Mouse (Mus musculus) forebrain, embryonic 10.5 days (tissue): ENCODE data around the gene Igf2bp2. TPM values are rescaled to one million over a fixed set of nuclear protein-coding genes. Genes with fewer than 3 reads are reported as not detected.

Experiments used
- DNase-seq: peaks from one replicate; pipeline ENCODE4 v3.0.0-alpha.2; 2017; ENCODE audit warnings: low spot score; ENCODE audit errors: extremely low spot score
- H3K27ac ChIP-seq: fragments of 300-500 bp; sonication (generic); 2 replicates; pipeline ENCODE4 v1.5.1; 2016; ENCODE audit warnings: mild to moderate bottlenecking
- H3K27me3 ChIP-seq: fragments of 300-500 bp; sonication (generic); 2 replicates; pipeline ENCODE4 v1.6.1; 2016; ENCODE audit warnings: mild to moderate bottlenecking; ENCODE audit not compliant: poor library complexity, severe bottlenecking
- H3K36me3 ChIP-seq: fragments of 300-500 bp; sonication (generic); replicated peaks from 2 replicates; pipeline ENCODE4 v1.6.1; 2016; ENCODE audit warnings: mild to moderate bottlenecking, moderate library complexity
- H3K4me1 ChIP-seq: fragments of 300-500 bp; sonication (generic); 2 replicates; pipeline ENCODE4 v1.6.1; 2016
- H3K4me3 ChIP-seq: fragments of 300-500 bp; sonication (generic); 2 replicates; pipeline ENCODE4 v1.5.1; 2016; ENCODE audit warnings: mild to moderate bottlenecking, moderate library complexity
- H3K9me3 ChIP-seq: fragments of 300-500 bp; sonication (generic); 2 replicates; pipeline ENCODE4 v1.6.1; 2016; ENCODE audit warnings: mild to moderate bottlenecking, moderate library complexity
- WGBS: fragments of 180-500 bp; shearing (Covaris S2); methylation state at CpG from one replicate; pipeline ENCODE4 v1.1.7; 2016; 5-methylcytosine and 5-hydroxymethylcytosine counted together
- polyA plus RNA-seq: library from polyadenylated mRNA; unstranded; fragments of >200 nt; fragmentation: Nextera tagmentation; extraction: Ambion mirVana; gene quantifications from 2 replicates; pipeline ENCODE4 v1.2.1, GENCODE M21; 2016

The Igf2bp2 gene
- polyA plus RNA-seq, 1 experiment from 2014 or later = 161 TPM

- Histone ChIP-seq H3K4me3 (no peak overlapping the region), H3K9me3 (no peaks in the 10 kb centered on the region)
Measured at GRCm38 (mm10) chr16:22118151-22118550, 44.9 kb downstream of the Igf2bp2 start.

DNA sequence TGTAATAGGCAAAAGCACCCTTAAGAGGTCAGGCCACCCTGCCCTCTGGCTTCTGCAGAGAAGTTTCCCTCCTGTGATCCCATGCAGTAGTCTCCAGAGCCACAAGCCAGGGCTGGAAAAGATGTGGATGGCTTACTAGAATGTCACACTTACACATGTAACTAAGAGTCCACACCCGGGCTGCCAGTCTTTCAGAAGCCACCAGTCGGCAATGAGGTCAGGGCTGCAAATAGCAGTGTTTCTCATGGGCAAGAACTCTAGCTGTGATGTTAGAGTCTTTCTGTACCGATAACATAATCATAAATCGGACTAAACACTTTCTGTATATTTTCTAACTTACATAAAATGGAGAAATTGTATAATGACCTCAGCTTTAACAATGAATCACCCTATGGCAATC lies 46.4 kb downstream of the Igf2bp2 start:
- H3K36me3 ChIP-seq = peaks cover 50% of the 10 kb centered on the region
- WGBS = 93% methylated on average over 4 of the region's 4 CpGs

More at GRCm38 (mm10) chr16:22118151-22118550, 44.9 kb downstream of the Igf2bp2 start:
- Histone ChIP-seq H3K4me1 (peaks cover 8% of the 10 kb centered on the region; the same call in 1 of the 2 replicates), H3K27ac (no peak overlapping the region), H3K36me3 (peaks cover 53% of the 10 kb centered on the region), H3K27me3 (no peaks in the 10 kb centered on the region)
- WGBS = 89% methylated on average over 4 of the region's 4 CpGs
- no peak for DNase-seq

DNA sequence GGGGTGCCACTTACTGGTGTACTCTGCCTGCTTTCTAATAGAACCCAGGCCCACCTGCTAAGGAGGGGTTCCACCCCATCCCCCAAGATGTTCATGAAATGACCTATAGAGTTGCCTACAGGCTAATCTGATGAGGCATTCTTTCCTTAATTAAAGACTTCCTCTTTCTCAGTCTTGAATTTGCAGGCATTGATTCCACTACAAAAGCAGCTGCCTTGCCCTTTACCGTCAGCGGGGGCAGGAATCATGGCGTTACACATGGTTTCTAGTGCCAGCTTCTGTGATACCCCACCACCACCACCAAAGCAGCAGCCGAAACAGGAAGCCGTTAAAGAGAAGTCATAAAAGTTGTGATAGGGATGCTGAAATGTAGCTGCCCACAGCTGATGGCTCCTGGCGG lies 47.0 kb downstream of the Igf2bp2 start:
- no peaks in the 10 kb centered on the region for H3K27me3 ChIP-seq
- H3K36me3 ChIP-seq = peaks cover 48% of the 10 kb centered on the region
- no peak for DNase-seq
- H3K9me3 ChIP-seq = no peaks in the 10 kb centered on the region
- no peak overlapping the region for H3K27ac ChIP-seq
- peaks cover 15% of the 10 kb centered on the region; the same call in 1 of the 2 replicates for H3K4me1 ChIP-seq
- WGBS = 89% methylated on average over 6 of the region's 6 CpGs
- no peak overlapping the region for H3K4me3 ChIP-seq

More for the DNA sequence above, 46.4 kb downstream of the Igf2bp2 start:
- no peak overlapping the region for H3K27ac ChIP-seq
- H3K4me1 ChIP-seq = peaks cover 12% of the 10 kb centered on the region; the same call in 1 of the 2 replicates
- no peak for DNase-seq
- H3K4me3 ChIP-seq = no peak overlapping the region
- no peaks in the 10 kb centered on the region for H3K27me3 ChIP-seq
- no peaks in the 10 kb centered on the region for H3K9me3 ChIP-seq

GRCm38 (mm10) chr16:22110036-22110435 lies 53.1 kb downstream of the Igf2bp2 start:
- Histone ChIP-seq H3K4me3 (no peak overlapping the region), H3K27ac (no peak overlapping the region), H3K4me1 (peaks cover 13% of the 10 kb centered on the region), H3K9me3 (no peaks in the 10 kb centered on the region), H3K27me3 (no peaks in the 10 kb centered on the region), H3K36me3 (peaks cover 4% of the 10 kb centered on the region; the same call in 1 of the 2 replicates)
- DNase-seq = no peak
- 58% methylated on average over 1 of the region's 1 CpGs for WGBS

DNA sequence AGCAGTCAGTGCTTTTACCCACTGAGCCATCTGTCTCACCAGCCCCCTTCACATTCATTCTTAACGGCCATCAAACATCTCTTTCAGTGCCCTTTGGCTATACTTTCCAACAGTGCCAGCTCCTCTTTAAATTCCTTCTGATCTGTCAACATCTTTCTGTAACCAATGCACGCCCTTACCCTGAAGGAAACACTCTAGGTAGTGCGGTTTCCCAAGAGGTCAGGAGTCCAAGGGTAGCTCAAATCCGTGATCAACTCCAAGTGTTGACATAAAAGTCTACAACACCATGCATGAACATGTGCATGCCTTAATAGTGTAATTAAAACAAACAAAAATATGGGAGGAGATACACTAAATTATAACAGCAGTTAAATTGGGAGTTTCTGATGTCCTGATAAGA lies 53.9 kb downstream of the Igf2bp2 start:
- no peak overlapping the region for H3K27ac ChIP-seq
- H3K4me3 ChIP-seq = no peak overlapping the region
- H3K4me1 ChIP-seq = peaks cover 13% of the 10 kb centered on the region
- no peak for DNase-seq
- H3K36me3 ChIP-seq = peaks cover 4% of the 10 kb centered on the region; the same call in 1 of the 2 replicates
- H3K27me3 ChIP-seq = no peaks in the 10 kb centered on the region
- no peaks in the 10 kb centered on the region for H3K9me3 ChIP-seq
- 82% methylated on average over 4 of the region's 4 CpGs for WGBS

GRCm38 (mm10) chr16:22107897-22108516 lies 55.1 kb downstream of the Igf2bp2 start:
- H3K27ac ChIP-seq = no peak overlapping the region
- no peak overlapping the region for H3K4me3 ChIP-seq
- no peak for DNase-seq
- peaks cover 7% of the 10 kb centered on the region for H3K36me3 ChIP-seq
- H3K9me3 ChIP-seq = no peaks in the 10 kb centered on the region
- H3K27me3 ChIP-seq = no peaks in the 10 kb centered on the region
- H3K4me1 ChIP-seq = peaks cover 12% of the 10 kb centered on the region
- WGBS = 82% methylated on average over 7 of the region's 7 CpGs

DNA sequence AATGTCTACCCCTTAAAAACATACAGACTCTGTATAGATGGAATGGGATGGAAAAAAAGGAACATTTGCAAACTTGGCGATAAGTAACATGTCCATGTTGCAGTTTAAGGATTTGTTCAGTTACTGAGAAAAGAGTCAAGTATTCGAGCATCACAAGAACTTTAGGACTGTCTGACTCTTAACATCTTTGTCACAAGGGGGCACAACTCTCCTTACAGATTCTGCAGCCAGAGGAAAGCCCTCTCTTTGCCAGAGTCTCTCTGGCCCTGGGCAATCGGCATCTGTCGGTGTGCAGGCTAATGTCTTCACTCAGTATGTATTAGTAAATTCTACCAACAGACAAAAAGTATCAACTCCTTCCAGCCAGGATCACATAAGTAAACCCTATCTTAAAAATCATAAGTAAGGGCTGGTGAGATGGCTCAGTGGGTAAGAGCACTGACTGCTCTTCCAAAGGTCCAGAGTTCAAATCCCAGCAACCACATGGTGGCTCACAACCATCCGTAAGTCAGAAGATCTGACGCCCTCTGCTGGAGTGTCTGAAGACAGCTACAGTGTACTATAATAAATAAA lies 57.0 kb downstream of the Igf2bp2 start:
- H3K27ac ChIP-seq = no peak overlapping the region
- H3K4me3 ChIP-seq = no peak overlapping the region
- no peak for DNase-seq
- 84% methylated on average over 6 of the region's 6 CpGs for WGBS
- H3K27me3 ChIP-seq = no peaks in the 10 kb centered on the region
- H3K4me1 ChIP-seq = peaks cover 6% of the 10 kb centered on the region
- H3K36me3 ChIP-seq = peaks cover 22% of the 10 kb centered on the region
- peaks cover under 1% of the 10 kb centered on the region; the same call in 1 of the 2 replicates for H3K9me3 ChIP-seq

GRCm38 (mm10) chr16:22100067-22100466 lies 63.0 kb downstream of the Igf2bp2 start:
- no peak for DNase-seq
- Histone ChIP-seq H3K4me3 (no peak overlapping the region), H3K27me3 (no peaks in the 10 kb centered on the region), H3K9me3 (peaks cover 12% of the 10 kb centered on the region; the same call in 1 of the 2 replicates), H3K27ac (no peak overlapping the region), H3K36me3 (peaks cover 49% of the 10 kb centered on the region), H3K4me1 (peaks cover 8% of the 10 kb centered on the region)
- 94% methylated on average over 2 of the region's 2 CpGs for WGBS

- H3K4me1 ChIP-seq = peaks cover 8% of the 10 kb centered on the region
- no peak for DNase-seq
- H3K36me3 ChIP-seq = peaks cover 48% of the 10 kb centered on the region
- no peak overlapping the region for H3K27ac ChIP-seq
- 60% methylated on average over 7 of the region's 7 CpGs for WGBS
- no peak overlapping the region for H3K4me3 ChIP-seq
- peaks cover 12% of the 10 kb centered on the region; the same call in 1 of the 2 replicates for H3K9me3 ChIP-seq
- H3K27me3 ChIP-seq = no peaks in the 10 kb centered on the region
Measured at GRCm38 (mm10) chr16:22097659-22098058, 65.4 kb downstream of the Igf2bp2 start.

GRCm38 (mm10) chr16:22095751-22096150 lies 67.3 kb downstream of the Igf2bp2 start:
- no peak overlapping the region for H3K27ac ChIP-seq
- no peaks in the 10 kb centered on the region for H3K27me3 ChIP-seq
- no peak overlapping the region for H3K4me3 ChIP-seq
- peaks cover 33% of the 10 kb centered on the region for H3K36me3 ChIP-seq
- DNase-seq = no peak
- 89% methylated on average over 1 of the region's 1 CpGs for WGBS
- H3K9me3 ChIP-seq = peaks cover 7% of the 10 kb centered on the region; the same call in 1 of the 2 replicates
- H3K4me1 ChIP-seq = peaks cover 8% of the 10 kb centered on the region

- Histone ChIP-seq H3K4me3 (no peak overlapping the region), H3K9me3 (no peaks in the 10 kb centered on the region), H3K27ac (no peak overlapping the region), H3K4me1 (no peaks in the 10 kb centered on the region), H3K27me3 (no peaks in the 10 kb centered on the region), H3K36me3 (peaks cover 37% of the 10 kb centered on the region)
- WGBS = 93% methylated on average over 3 of the region's 3 CpGs
- DNase-seq = no peak
Measured at GRCm38 (mm10) chr16:22091255-22091783, 71.8 kb downstream of the Igf2bp2 start.

DNA sequence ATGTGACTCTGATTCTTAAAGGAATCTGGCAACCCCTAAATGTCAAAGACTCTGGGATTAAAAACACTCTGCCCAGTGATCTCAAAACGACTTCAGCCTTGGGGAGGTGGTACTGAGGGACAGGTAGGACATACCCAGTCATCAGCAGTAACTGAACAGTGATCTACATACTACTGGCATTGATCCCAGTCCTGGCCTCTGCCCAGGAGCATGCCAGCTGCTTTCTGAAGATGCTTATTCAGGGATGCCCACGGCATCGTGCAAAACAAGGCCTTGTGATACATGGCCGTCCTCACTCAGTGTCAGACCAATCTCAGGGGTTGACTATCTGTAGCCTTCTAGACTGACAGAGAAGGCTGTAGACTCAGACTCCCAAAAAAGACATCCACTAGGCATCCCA lies 77.7 kb downstream of the Igf2bp2 start:
- H3K9me3 ChIP-seq = no peaks in the 10 kb centered on the region
- H3K4me3 ChIP-seq = no peak overlapping the region
- no peaks in the 10 kb centered on the region for H3K27me3 ChIP-seq
- 91% methylated on average over 4 of the region's 4 CpGs for WGBS
- no peaks in the 10 kb centered on the region for H3K4me1 ChIP-seq
- H3K36me3 ChIP-seq = peaks cover 80% of the 10 kb centered on the region
- H3K27ac ChIP-seq = no peak overlapping the region
- no peak for DNase-seq

GRCm38 (mm10) chr16:22080125-22080710 lies 82.9 kb downstream of the Igf2bp2 start:
- H3K4me1 ChIP-seq = peaks cover 17% of the 10 kb centered on the region
- H3K27ac ChIP-seq = no peak overlapping the region
- no peak overlapping the region for H3K4me3 ChIP-seq
- DNase-seq = no peak
- WGBS = 93% methylated on average over 12 of the region's 12 CpGs
- no peaks in the 10 kb centered on the region for H3K9me3 ChIP-seq
- H3K27me3 ChIP-seq = no peaks in the 10 kb centered on the region
- peaks cover 94% of the 10 kb centered on the region for H3K36me3 ChIP-seq
